9 mouse cellular contexts compared by ENCODE assay signal in genomic region chr7:141229702-141230101, GRCm38 (mm10). TPM values are rescaled to one million over a fixed set of nuclear protein-coding genes. Genes with fewer than 3 reads are reported as not detected.
DNase-seq lines count a peak whose midpoint lies in the region; ATAC-seq and TF ChIP-seq lines count a peak whose summit lies in the region.
"Had no signal": no experiment of that assay in that cellular context is flagged by ENCODE, and none has a peak within 500 bp of the region (broad histone marks: within the 10 kb centered on the region; RNA-seq: fewer than 3 reads in every experiment).

No protein-coding gene starts in this region.

- ATAC-seq in erythroblast, adult 5-6 weeks (replicated peaks; ENCODE audit: low FRiP score, poor library complexity, severe bottlenecking), result no peak
- no peak for ATAC-seq in liver, embryonic 11.5 days (replicated peaks; ENCODE audit: low FRiP score)
- ATAC-seq in stomach, postnatal 0 days (ENCODE audit: low FRiP score, low TSS enrichment), result no peak

- peak overlapping the region; percentile 99; the same call in 1 of the 2 replicates for H3K27ac ChIP-seq in testis, adult 2 months (ENCODE audit: control insufficient read depth, insufficient read depth, low read depth, low read length)
- H3K27ac ChIP-seq in liver, embryonic 11.5 days (ENCODE audit: low read depth, low read length), result no peak overlapping the region
- no peak overlapping the region; the same call in 1 of the 2 replicates for H3K27ac ChIP-seq in stomach, postnatal 0 days (replicated peaks)

- DNase-seq in testis, postnatal 14 days (ENCODE audit: low spot score), result no peak
- no peak for DNase-seq in liver, embryonic 11.5 days (ENCODE audit: low spot score)
- no peak for DNase-seq in stomach, postnatal 0 days (ENCODE audit: low spot score)
- DNase-seq in natural killer cell, adult 2 months (ENCODE audit: low spot score in 2 of 2), result no peak
- DNase-seq in layer of hippocampus, adult 11-12 months (ENCODE audit: low spot score), result no peak
- DNase-seq: cerebellum, adult 11 months had no signal

- peaks cover 55% of the 10 kb centered on the region for H3K36me3 ChIP-seq in erythroblast, embryonic 14.5 days (ENCODE audit: control insufficient read depth)
- H3K36me3 ChIP-seq in testis, adult 2 months (ENCODE audit: control insufficient read depth, insufficient read depth, low read length), result peaks cover 2% of the 10 kb centered on the region; the same call in 1 of the 2 replicates
- H3K36me3 ChIP-seq in liver, embryonic 11.5 days (ENCODE audit: control insufficient read depth, insufficient read depth, low read length), result peaks cover 28% of the 10 kb centered on the region
- peaks cover 21% of the 10 kb centered on the region for H3K36me3 ChIP-seq in stomach, postnatal 0 days (ENCODE audit: control insufficient read depth, insufficient read depth, low read length)

- H3K27me3 ChIP-seq in erythroblast, embryonic 14.5 days (ENCODE audit: control insufficient read depth), result no peaks in the 10 kb centered on the region
- no peaks in the 10 kb centered on the region for H3K27me3 ChIP-seq in testis, adult 2 months (ENCODE audit: control insufficient read depth, insufficient read depth, low read length)
- H3K27me3 ChIP-seq in liver, embryonic 11.5 days (replicated peaks; ENCODE audit: control insufficient read depth, insufficient read depth, low read length), result no peaks in the 10 kb centered on the region
- no peaks in the 10 kb centered on the region for H3K27me3 ChIP-seq in stomach, postnatal 0 days (ENCODE audit: control insufficient read depth, insufficient read depth, low read length)

- no peak for TF ChIP-seq EP300 in stomach, postnatal 0 days (optimal IDR thresholded peaks at IDR 0.05)

- H3K9me3 ChIP-seq in erythroblast, embryonic 14.5 days (ENCODE audit: control insufficient read depth, low read length), result peaks cover 3% of the 10 kb centered on the region; the same call in 1 of the 2 replicates
- no peaks in the 10 kb centered on the region for H3K9me3 ChIP-seq in liver, embryonic 11.5 days (ENCODE audit: control insufficient read depth, low read length)
- H3K9me3 ChIP-seq in stomach, postnatal 0 days (ENCODE audit: control insufficient read depth, low read length), result no peaks in the 10 kb centered on the region

- H3K4me1 ChIP-seq in erythroblast, embryonic 14.5 days (ENCODE audit: control insufficient read depth), result peaks cover 44% of the 10 kb centered on the region
- H3K4me1 ChIP-seq in testis, adult 2 months (ENCODE audit: control insufficient read depth, insufficient read depth, low read length), result peaks cover 5% of the 10 kb centered on the region
- H3K4me1 ChIP-seq in liver, embryonic 11.5 days (replicated peaks; ENCODE audit: control insufficient read depth, insufficient read depth, low read length), result peaks cover 15% of the 10 kb centered on the region
- H3K4me1 ChIP-seq in stomach, postnatal 0 days (replicated peaks; ENCODE audit: control insufficient read depth, insufficient read depth), result 0 out of 2 replicates have a peak, but pooled peaks cover 4% of the 10 kb centered on the region

- no peak for TF ChIP-seq CTCF in testis, adult 2 months (IDR thresholded peaks at IDR 0.05; ENCODE audit: control insufficient read depth, insufficient read depth, insufficient replicate concordance, low read depth, low read length)
- no peak for TF ChIP-seq CTCF in stomach, postnatal 0 days (IDR thresholded peaks at IDR 0.05; ENCODE audit: low read depth)

- H3K4me2 ChIP-seq in liver, embryonic 11.5 days, result peak overlapping the region; percentile 98
- H3K4me2 ChIP-seq in stomach, postnatal 0 days (replicated peaks; ENCODE audit: low read depth), result peak overlapping the region; percentile 76

- WGBS in liver, embryonic 11.5 days, result 47% methylated on average over 6 of the region's 6 CpGs
- WGBS in stomach, postnatal 0 days, result 41% methylated on average over 6 of the region's 6 CpGs

- H3K9ac ChIP-seq in liver, embryonic 11.5 days (ENCODE audit: low read depth, low read length), result peak overlapping the region; percentile 99
- peak overlapping the region; percentile 99 for H3K9ac ChIP-seq in stomach, postnatal 0 days (ENCODE audit: low read length)

- H3K4me3 ChIP-seq in erythroblast, embryonic 14.5 days (replicated peaks), result peak overlapping the region; percentile 87
- H3K4me3 ChIP-seq in testis, adult 2 months (ENCODE audit: control insufficient read depth, low read depth, low read length), result peak overlapping the region; percentile 97
- peak overlapping the region; percentile 98 for H3K4me3 ChIP-seq in liver, embryonic 11.5 days (ENCODE audit: low read depth, low read length)
- H3K4me3 ChIP-seq in stomach, postnatal 0 days (ENCODE audit: low read depth, low read length), result peak overlapping the region; percentile 96

- no peak for TF ChIP-seq POLR2A in testis, adult 2 months (IDR thresholded peaks at IDR 0.05; ENCODE audit: control insufficient read depth, low read depth, low read length)

RNA-seq across cellular contexts. Expression of gene Phrf1, which starts 1.1 kb away (rescaled TPM):
- 19.7 and 20.3 TPM in 2 replicates for polyA plus RNA-seq in erythroblast, embryonic 14.5 days (2012)
- 24.9 and 30.0 TPM in 2 replicates for total RNA-seq in erythroblast, adult 5-6 weeks (2015; ENCODE audit: low replicate concordance)
- total RNA-seq in erythroblast, adult 5-6 weeks (2017; ENCODE audit: low replicate concordance), result 25.5 and 32.8 TPM in 2 replicates
- 17.6 and 19.0 TPM in 2 replicates for polyA plus RNA-seq in testis, adult 2 months (2012; rRNA removed)
- polyA plus RNA-seq in liver, embryonic 11.5 days (2014; fragmentation: Nextera tagmentation; extraction: Ambion mirVana), result 70.9 and 81.0 TPM in 2 replicates
- polyA plus RNA-seq in stomach, postnatal 0 days (2015; fragmentation: Nextera tagmentation; extraction: Ambion mirVana), result 19.1 and 19.9 TPM in 2 replicates

RNA-seq across cellular contexts. Expression of gene Rassf7, which starts 14.0 kb away (rescaled TPM):
- polyA plus RNA-seq in erythroblast, embryonic 14.5 days (2012), result 7.3 and 10.7 TPM in 2 replicates
- 1.7 and 6.0 TPM in 2 replicates for total RNA-seq in erythroblast, adult 5-6 weeks (2015; ENCODE audit: low replicate concordance)
- 3.9 and 12.2 TPM in 2 replicates for total RNA-seq in erythroblast, adult 5-6 weeks (2017; ENCODE audit: low replicate concordance)
- polyA plus RNA-seq in testis, adult 2 months (2012; rRNA removed), result 33.5 and 41.7 TPM in 2 replicates
- 35.1 TPM in 2 replicates for polyA plus RNA-seq in liver, embryonic 11.5 days (2014; fragmentation: Nextera tagmentation; extraction: Ambion mirVana)
- 84.2 and 105 TPM in 2 replicates for polyA plus RNA-seq in stomach, postnatal 0 days (2015; fragmentation: Nextera tagmentation; extraction: Ambion mirVana)

RNA-seq across cellular contexts. Expression of gene Lmntd2, which starts 15.8 kb away (rescaled TPM):
- 0.28 and 0.51 TPM in 2 replicates for polyA plus RNA-seq in erythroblast, embryonic 14.5 days (2012)
- total RNA-seq in erythroblast, adult 5-6 weeks (2015; ENCODE audit: low replicate concordance), result not detected in 2 replicates
- 0.17 and 1.7 TPM in 2 replicates for total RNA-seq in erythroblast, adult 5-6 weeks (2017; ENCODE audit: low replicate concordance)
- 216 and 222 TPM in 2 replicates for polyA plus RNA-seq in testis, adult 2 months (2012; rRNA removed)
- 1.8 and 2.6 TPM in 2 replicates for polyA plus RNA-seq in liver, embryonic 11.5 days (2014; fragmentation: Nextera tagmentation; extraction: Ambion mirVana)
- polyA plus RNA-seq in stomach, postnatal 0 days (2015; fragmentation: Nextera tagmentation; extraction: Ambion mirVana), result 2.7 and 3.6 TPM in 2 replicates

RNA-seq across cellular contexts. Expression of gene Lrrc56, which starts 35.7 kb away (rescaled TPM):
- polyA plus RNA-seq in erythroblast, embryonic 14.5 days (2012), result 19.2 and 22.6 TPM in 2 replicates
- total RNA-seq in erythroblast, adult 5-6 weeks (2015; ENCODE audit: low replicate concordance), result 2.1 TPM in 1 of 2 replicates, not detected in the other
- total RNA-seq in erythroblast, adult 5-6 weeks (2017; ENCODE audit: low replicate concordance), result 0.94 and 1.8 TPM in 2 replicates
- polyA plus RNA-seq in testis, adult 2 months (2012; rRNA removed), result 131 and 140 TPM in 2 replicates
- 20.8 and 20.9 TPM in 2 replicates for polyA plus RNA-seq in liver, embryonic 11.5 days (2014; fragmentation: Nextera tagmentation; extraction: Ambion mirVana)
- 2.8 and 3.5 TPM in 2 replicates for polyA plus RNA-seq in stomach, postnatal 0 days (2015; fragmentation: Nextera tagmentation; extraction: Ambion mirVana)

RNA-seq across cellular contexts. Expression of gene Hras, which starts 35.9 kb away (rescaled TPM):
- 34.0 and 43.9 TPM in 2 replicates for polyA plus RNA-seq in erythroblast, embryonic 14.5 days (2012)
- 3.8 and 24.9 TPM in 2 replicates for total RNA-seq in erythroblast, adult 5-6 weeks (2015; ENCODE audit: low replicate concordance)
- 11.4 and 20.8 TPM in 2 replicates for total RNA-seq in erythroblast, adult 5-6 weeks (2017; ENCODE audit: low replicate concordance)
- polyA plus RNA-seq in testis, adult 2 months (2012; rRNA removed), result 41.6 and 46.6 TPM in 2 replicates
- 112 and 118 TPM in 2 replicates for polyA plus RNA-seq in liver, embryonic 11.5 days (2014; fragmentation: Nextera tagmentation; extraction: Ambion mirVana)
- polyA plus RNA-seq in stomach, postnatal 0 days (2015; fragmentation: Nextera tagmentation; extraction: Ambion mirVana), result 118 and 125 TPM in 2 replicates

Comparison
In these comparisons a context has a peak if more than half of its experiments do, and no peak if none do; other contexts are left out.
1. RNA of gene Lmntd2, which starts 15.8 kb away (polyA plus RNA-seq): 216 to 222 TPM in testis, adult 2 months; 2.7 to 3.6 TPM in stomach, postnatal 0 days, 1.8 to 2.6 TPM in liver, embryonic 11.5 days and 0.28 to 0.51 TPM in erythroblast, embryonic 14.5 days; every median in the first group is over 10 times any median in the second.
2. Peak in every context shown above with its lines, with median percentiles within 50 percentile points of each other: H3K4me3 ChIP-seq.